Mouse (Mus musculus) heart, adult 9 months (tissue): ENCODE results near the gene B4galnt4.
"Not testable (repeated sequence)": the region's sequence is repeated elsewhere in the genome, so short reads cannot be mapped to it uniquely, and the experiment has no call there.

Experiments used
- DNase-seq, 2 experiments: peaks; one replicate each; pipeline ENCODE4 v3.0.0; 2022; ENCODE audit warnings: low spot score in 2 of 2

B4galnt4 gene

GRCm38 (mm10) chr7:141060426-141061242, at the start of gene B4galnt4:
Gene B4galnt4, plus strand, starts transcription at chr7:141061104.
- peak; percentile 25 to 62 for DNase-seq

- no peak for DNase-seq
These were observed 49.6 kb upstream of the B4galnt4 start for GRCm38 (mm10) chr7:141011238-141011770.

- DNase-seq: peak in 1 of 2 experiments; percentile 51
These were observed 43.9 kb upstream of the B4galnt4 start for GRCm38 (mm10) chr7:141016707-141017697.

- DNase-seq: not testable (repeated sequence)
These were observed 43.1 kb upstream of the B4galnt4 start, which contains the start of gene Ifitm6 for GRCm38 (mm10) chr7:141017824-141018223. Gene Ifitm6, minus strand, starts transcription at chr7:141017924.

GRCm38 (mm10) chr7:141019028-141019427, 41.9 kb upstream of the B4galnt4 start:
- DNase-seq: no peak

GRCm38 (mm10) chr7:141021489-141022449, 39.1 kb upstream of the B4galnt4 start:
- no peak for DNase-seq

- no peak for DNase-seq
These were observed 35.8 kb upstream of the B4galnt4 start for GRCm38 (mm10) chr7:141024865-141025838.

- DNase-seq: no peak
These were observed 34.7 kb upstream of the B4galnt4 start for GRCm38 (mm10) chr7:141026097-141026739.

- no peak for DNase-seq
These were observed 34.2 kb upstream of the B4galnt4 start for GRCm38 (mm10) chr7:141026740-141027098.

- no peak for DNase-seq
These were observed 32.1 kb upstream of the B4galnt4 start, which contains the start of gene Gm17387 for GRCm38 (mm10) chr7:141028831-141029230. Gene Gm17387, plus strand, starts transcription at chr7:141029131.

- DNase-seq: no peak
These were observed 30.5 kb upstream of the B4galnt4 start for GRCm38 (mm10) chr7:141030390-141030789.

GRCm38 (mm10) chr7:141032458-141033167, 28.3 kb upstream of the B4galnt4 start:
- DNase-seq: no peak

GRCm38 (mm10) chr7:141036624-141037023, 24.3 kb upstream of the B4galnt4 start:
- not testable (repeated sequence) for DNase-seq

- DNase-seq: no peak
These were observed 22.5 kb upstream of the B4galnt4 start for GRCm38 (mm10) chr7:141038090-141039032.

GRCm38 (mm10) chr7:141039386-141040107, 21.4 kb upstream of the B4galnt4 start:
- DNase-seq: no peak

- no peak for DNase-seq
These were observed 19.9 kb upstream of the B4galnt4 start for GRCm38 (mm10) chr7:141040867-141041606.
